Mouse (Mus musculus) left cerebral cortex, adult 2 months (tissue): ENCODE measurements at regions not wholly inside any gene's neighbourhood (a gene's known extent, or its start where the extent isn't known, plus 50 kb on each side); places are given as distances from the start of the nearest gene placed in this dataset.
A peak's percentile ranks its signal among the peaks of the same experiment; 100 is the strongest.

Experiments
- DNase-seq, 2 experiments: peaks; one replicate each; pipeline ENCODE4 v3.0.0; 2021 to 2022; ENCODE audit warnings: low spot score in 2 of 2, mixed read lengths in 1 of 2; ENCODE audit errors: extremely low spot score in 1 of 2
- H3K27ac ChIP-seq: fragments of 200-600 bp; 2 replicates; pipeline ENCODE4 v1.8.1; 2022
- H3K4me3 ChIP-seq: fragments of 200-600 bp; 2 replicates; pipeline ENCODE4 v1.8.1; 2022
- CTCF ChIP-seq: fragments of 200-600 bp; IDR thresholded peaks from 2 replicates; pipeline ENCODE4 v1.8.1; 2022; ENCODE audit warnings: antibody characterized with exemption, mild to moderate bottlenecking, moderate library complexity
- intact Hi-C: fragments of 180-260 bp; cut with DNase I; formaldehyde crosslinking; loops from one replicate; pipeline ENCODE4 v1.15.1; 2025

GRCm38 (mm10) chr2:178598371-178598770 lies 168.0 kb downstream of the Cdh26 start:
- Histone ChIP-seq H3K4me3 (no peak overlapping the region), H3K27ac (no peak overlapping the region)
- intact Hi-C loops, result no loop called here
- TF ChIP-seq CTCF, result no peak
- DNase-seq, result no peak

- Histone ChIP-seq H3K4me3 (no peak overlapping the region), H3K27ac (no peak overlapping the region)
- DNase-seq, result no peak
- no peak for TF ChIP-seq CTCF
- intact Hi-C loops, result no loop called here
These were observed 168.5 kb downstream of the Cdh26 start for GRCm38 (mm10) chr2:178598836-178599235.

- H3K27ac ChIP-seq, result no peak overlapping the region
- TF ChIP-seq CTCF, result no peak
- DNase-seq, result no peak
- no peak overlapping the region for H3K4me3 ChIP-seq
- intact Hi-C loops, result no loop called here
These were observed 173.1 kb downstream of the Cdh26 start for GRCm38 (mm10) chr2:178603443-178603842.

GRCm38 (mm10) chr2:178606733-178607132 lies 176.4 kb downstream of the Cdh26 start:
- intact Hi-C loops, result no loop called here
- TF ChIP-seq CTCF, result no peak
- DNase-seq, result no peak
- Histone ChIP-seq H3K27ac (no peak overlapping the region), H3K4me3 (no peak overlapping the region)

GRCm38 (mm10) chr2:178610211-178610975 lies 180.1 kb downstream of the Cdh26 start:
- Histone ChIP-seq H3K27ac (no peak overlapping the region), H3K4me3 (no peak overlapping the region)
- intact Hi-C loops, result no loop called here
- DNase-seq, result no peak
- TF ChIP-seq CTCF, result no peak

GRCm38 (mm10) chr2:178614761-178615160 lies 184.4 kb downstream of the Cdh26 start:
- no peak for DNase-seq
- TF ChIP-seq CTCF, result no peak
- intact Hi-C loops, result no loop called here
- Histone ChIP-seq H3K4me3 (no peak overlapping the region), H3K27ac (no peak overlapping the region)

GRCm38 (mm10) chr2:178622801-178623200 lies 192.5 kb downstream of the Cdh26 start:
- Histone ChIP-seq H3K4me3 (no peak overlapping the region), H3K27ac (no peak overlapping the region)
- intact Hi-C loops, result no loop called here
- no peak for DNase-seq
- TF ChIP-seq CTCF, result no peak; the same call in 1 of the 2 replicates

- TF ChIP-seq CTCF, result no peak
- H3K27ac ChIP-seq, result no peak overlapping the region
- no peak overlapping the region for H3K4me3 ChIP-seq
- DNase-seq, result no peak
- intact Hi-C loops, result no loop called here
These were observed 194.1 kb downstream of the Cdh26 start for GRCm38 (mm10) chr2:178624475-178624874.

- intact Hi-C loops, result loop anchor here (5.0 kb wide), 1 partner anchor 567 kb away; no protein-coding TSS in a partner anchor
- no peak for TF ChIP-seq CTCF
- DNase-seq, result no peak
- H3K27ac ChIP-seq, result no peak overlapping the region
- no peak overlapping the region for H3K4me3 ChIP-seq
These were observed 194.6 kb downstream of the Cdh26 start for GRCm38 (mm10) chr2:178624907-178625306.

- intact Hi-C loops, result loop anchor here (2.0 to 5.0 kb wide), 6 partner anchors 35 to 1248 kb away; no protein-coding TSS in a partner anchor
- Histone ChIP-seq H3K27ac (no peak overlapping the region), H3K4me3 (no peak overlapping the region)
- DNase-seq, result peak; percentile 55 to 69
- TF ChIP-seq CTCF, result peak; percentile 93
These were observed 199.4 kb downstream of the Cdh26 start for GRCm38 (mm10) chr2:178629756-178630155.

- no peak for TF ChIP-seq CTCF
- intact Hi-C loops, result loop anchor here (2.0 to 5.0 kb wide), 2 partner anchors 120 to 1247 kb away; no protein-coding TSS in a partner anchor
These were observed 200.2 kb downstream of the Cdh26 start for GRCm38 (mm10) chr2:178630511-178630910.

GRCm38 (mm10) chr2:178631336-178631735 lies 201.0 kb downstream of the Cdh26 start:
- no peak for TF ChIP-seq CTCF
- DNase-seq, result no peak
- Histone ChIP-seq H3K27ac (no peak overlapping the region), H3K4me3 (no peak overlapping the region)
- intact Hi-C loops, result loop anchor here (2.0 to 5.0 kb wide), 2 partner anchors 119 to 1246 kb away; no protein-coding TSS in a partner anchor

More at GRCm38 (mm10) chr2:178630511-178630910, 200.2 kb downstream of the Cdh26 start:
- DNase-seq, result no peak
- Histone ChIP-seq H3K27ac (no peak overlapping the region), H3K4me3 (no peak overlapping the region)

GRCm38 (mm10) chr2:178631966-178632365 lies 201.6 kb downstream of the Cdh26 start:
- TF ChIP-seq CTCF, result no peak
- intact Hi-C loops, result loop anchor here (2.0 to 5.0 kb wide), 2 partner anchors 119 to 1245 kb away; no protein-coding TSS in a partner anchor
- Histone ChIP-seq H3K27ac (no peak overlapping the region), H3K4me3 (no peak overlapping the region)
- DNase-seq, result no peak
